Mouse (Mus musculus) lung, embryonic 14.5 days (tissue): ENCODE measurements around the gene Traf7. TPM values are rescaled to one million over a fixed set of nuclear protein-coding genes. Genes with fewer than 3 reads are reported as not detected.

Experiments used
- ATAC-seq: fragments of 200-750 bp; cut with Nextera tagmentation; 2 replicates; pipeline ENCODE4 v1.8.0; 2017; ENCODE audit warnings: mild to moderate bottlenecking, moderate TSS enrichment, moderate library complexity; ENCODE audit not compliant: insufficient read depth
- DNase-seq: peaks from one replicate; pipeline ENCODE4 v3.0.0-alpha.2; 2015
- H3K27ac ChIP-seq: fragments of 300-500 bp; sonication (generic); 2 replicates; pipeline ENCODE4 v1.5.1; 2014; ENCODE audit warnings: low read depth, mild to moderate bottlenecking, moderate library complexity
- H3K27me3 ChIP-seq: fragments of 300-500 bp; sonication (generic); 2 replicates; pipeline ENCODE4 v1.6.1; 2014; ENCODE audit warnings: low read length, control low read depth; ENCODE audit not compliant: insufficient read depth
- H3K36me3 ChIP-seq: fragments of 300-500 bp; sonication (generic); 2 replicates; pipeline ENCODE4 v1.6.1; 2014; ENCODE audit warnings: control low read depth; ENCODE audit not compliant: insufficient read depth
- H3K4me1 ChIP-seq: fragments of 300-500 bp; sonication (generic); 2 replicates; pipeline ENCODE4 v1.6.1; 2014; ENCODE audit warnings: antibody characterized with exemption, control low read depth; ENCODE audit not compliant: insufficient read depth
- H3K4me2 ChIP-seq: fragments of 300-500 bp; sonication (generic); 2 replicates; pipeline ENCODE4 v1.6.1; 2014; ENCODE audit warnings: mild to moderate bottlenecking
- H3K4me3 ChIP-seq: fragments of 300-500 bp; sonication (generic); 2 replicates; pipeline ENCODE4 v1.5.1; 2014; ENCODE audit warnings: low read depth, low read length
- H3K9ac ChIP-seq: fragments of 300-500 bp; sonication (generic); 2 replicates; pipeline ENCODE4 v1.6.1; 2014
- H3K9me3 ChIP-seq: fragments of 300-500 bp; sonication (generic); 2 replicates; pipeline ENCODE4 v1.6.1; 2016; ENCODE audit warnings: low read depth, low read length, control low read depth
- CTCF ChIP-seq: IDR thresholded peaks from 2 replicates; pipeline ENCODE4 v1.5.1; 2016; ENCODE audit warnings: antibody characterized with exemption, low read depth
- WGBS: fragments of 180-500 bp; shearing (Covaris S2); extraction: QIAGEN DNeasy Blood & Tissue Kit; methylation state at CpG from one replicate; pipeline ENCODE4 v1.1.7; 2014; 5-methylcytosine and 5-hydroxymethylcytosine counted together
- polyA plus RNA-seq: library from polyadenylated mRNA; unstranded; fragments of >200 nt; fragmentation: Nextera tagmentation; extraction: Ambion mirVana; gene quantifications from 2 replicates; pipeline ENCODE4 v1.2.1, GENCODE M21; 2014

Gene Traf7
- polyA plus RNA-seq, 1 experiment from 2014 or later: 106 TPM

GRCm38 (mm10) chr17:24545247-24545646 is 17.5 kb upstream of the Traf7 start:
- H3K4me1 ChIP-seq: no peaks in the 10 kb centered on the region
- H3K4me2 ChIP-seq: no peak overlapping the region
- H3K9ac ChIP-seq: no peak overlapping the region
- no peaks in the 10 kb centered on the region for H3K9me3 ChIP-seq
- H3K27ac ChIP-seq: no peak overlapping the region
- 81% methylated on average over 2 of the region's 2 CpGs for WGBS
- H3K27me3 ChIP-seq: no peaks in the 10 kb centered on the region
- ATAC-seq (no peak), DNase-seq (no peak)
- no peak for TF ChIP-seq CTCF
- H3K36me3 ChIP-seq: no peaks in the 10 kb centered on the region
- H3K4me3 ChIP-seq: no peak overlapping the region

DNA sequence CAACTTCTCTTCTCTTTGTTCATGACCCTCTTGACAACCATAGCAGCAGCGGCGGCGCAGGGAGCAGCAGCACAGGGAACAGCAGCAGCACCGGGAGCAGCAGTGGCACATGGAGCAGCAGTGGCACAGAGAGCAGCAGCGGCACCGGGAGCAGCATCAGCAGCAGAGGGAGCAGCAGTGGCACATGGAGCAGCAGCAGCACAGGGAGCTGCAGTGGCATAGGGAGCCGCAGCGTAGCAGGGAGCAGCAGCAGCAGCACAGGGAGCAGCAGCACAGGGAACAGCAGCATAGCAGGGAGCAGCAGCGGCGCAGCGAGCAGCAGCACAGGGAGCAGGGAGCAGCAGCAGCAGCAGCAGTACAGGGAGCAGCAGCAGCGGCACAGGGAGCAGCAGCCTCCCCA is 16.9 kb upstream of the Traf7 start:
- H3K27me3 ChIP-seq: no peaks in the 10 kb centered on the region
- H3K9me3 ChIP-seq: no peaks in the 10 kb centered on the region
- DNase-seq: no peak
- no peaks in the 10 kb centered on the region for H3K36me3 ChIP-seq
- 0 out of 2 replicates have a peak, but pooled peaks have one; percentile 15 for TF ChIP-seq CTCF
- no peak overlapping the region for H3K4me3 ChIP-seq
- no peak for ATAC-seq
- peak overlapping the region; percentile 13; the same call in 1 of the 2 replicates for H3K9ac ChIP-seq
- H3K27ac ChIP-seq: no peak overlapping the region
- H3K4me2 ChIP-seq: peak overlapping the region; percentile 42
- H3K4me1 ChIP-seq: no peaks in the 10 kb centered on the region
- 12% methylated on average over 12 of the region's 12 CpGs for WGBS

- Histone ChIP-seq H3K9ac (no peak overlapping the region), H3K36me3 (no peaks in the 10 kb centered on the region), H3K27ac (no peak overlapping the region), H3K4me1 (no peaks in the 10 kb centered on the region), H3K4me3 (no peak overlapping the region), H3K9me3 (no peaks in the 10 kb centered on the region), H3K4me2 (no peak overlapping the region), H3K27me3 (no peaks in the 10 kb centered on the region)
- WGBS: 8% methylated on average over 3 of the region's 3 CpGs
- ATAC-seq (no peak), DNase-seq (peak; percentile 86)
- TF ChIP-seq CTCF: peak; percentile 78
Measured at GRCm38 (mm10) chr17:24540375-24540774, 12.6 kb upstream of the Traf7 start.

DNA sequence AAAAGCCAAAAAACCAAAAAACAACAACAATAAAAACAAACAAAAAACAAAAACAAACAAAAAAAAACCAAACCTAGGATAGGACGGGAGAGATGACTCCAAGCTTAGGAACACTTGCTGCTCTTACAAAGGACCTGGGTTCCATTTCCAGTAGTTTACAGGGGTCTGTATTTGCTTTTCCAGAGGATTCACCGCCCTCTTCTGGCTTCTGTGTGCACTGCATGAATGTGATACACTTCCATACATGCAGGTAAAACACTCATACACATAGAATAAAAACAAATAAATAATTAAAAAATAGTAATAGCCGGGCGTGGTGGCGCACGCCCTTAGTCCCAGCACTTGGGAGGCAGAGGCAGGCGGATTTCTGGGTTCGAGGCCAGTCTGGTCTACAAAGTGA is 11.2 kb upstream of the Traf7 start:
- H3K4me1 ChIP-seq: no peaks in the 10 kb centered on the region
- no peak overlapping the region for H3K4me3 ChIP-seq
- WGBS: 67% methylated on average over 8 of the region's 8 CpGs
- no peaks in the 10 kb centered on the region for H3K9me3 ChIP-seq
- H3K9ac ChIP-seq: no peak overlapping the region
- H3K4me2 ChIP-seq: no peak overlapping the region
- no peaks in the 10 kb centered on the region for H3K36me3 ChIP-seq
- no peak overlapping the region for H3K27ac ChIP-seq
- DNase-seq (peak; percentile 78), ATAC-seq (no peak)
- peak; percentile 63 for TF ChIP-seq CTCF
- H3K27me3 ChIP-seq: no peaks in the 10 kb centered on the region

- H3K9ac ChIP-seq: no peak overlapping the region
- WGBS: 33% methylated on average over 3 of the region's 3 CpGs
- TF ChIP-seq CTCF: no peak
- H3K27me3 ChIP-seq: no peaks in the 10 kb centered on the region
- H3K4me2 ChIP-seq: no peak overlapping the region
- no peak for ATAC-seq
- peak overlapping the region; percentile 63; the same call in 1 of the 2 replicates for H3K27ac ChIP-seq
- no peaks in the 10 kb centered on the region for H3K9me3 ChIP-seq
- peak; percentile 56 for DNase-seq
- H3K36me3 ChIP-seq: no peaks in the 10 kb centered on the region
- H3K4me3 ChIP-seq: no peak overlapping the region
- H3K4me1 ChIP-seq: peaks cover 8% of the 10 kb centered on the region; the same call in 1 of the 2 replicates
Measured at GRCm38 (mm10) chr17:24537536-24537935, 9.8 kb upstream of the Traf7 start.

DNA sequence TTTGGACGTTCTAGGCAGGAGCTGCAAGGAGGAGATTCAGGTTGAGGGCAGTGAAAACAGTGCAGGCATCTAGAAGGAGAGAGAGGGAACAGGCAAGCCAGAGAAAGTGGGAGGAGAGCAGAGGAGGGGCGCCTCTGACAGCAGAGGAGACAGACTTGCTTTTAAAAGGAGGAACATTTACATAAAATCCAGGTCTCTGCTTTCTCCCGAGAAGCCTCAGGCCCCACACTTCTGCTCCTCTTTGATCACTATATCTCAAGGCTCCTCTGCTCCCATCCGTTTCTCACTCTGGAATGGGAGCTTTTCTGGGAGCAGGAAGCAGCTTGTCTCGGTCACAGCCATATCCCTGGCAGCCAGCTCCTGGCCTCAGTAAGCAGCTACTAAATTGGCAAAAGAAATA is 7.6 kb upstream of the Traf7 start:
- Histone ChIP-seq H3K4me1 (peaks cover 9% of the 10 kb centered on the region; the same call in 1 of the 2 replicates), H3K27me3 (no peaks in the 10 kb centered on the region), H3K4me2 (no peak overlapping the region), H3K9me3 (no peaks in the 10 kb centered on the region), H3K4me3 (no peak overlapping the region), H3K27ac (no peak overlapping the region), H3K9ac (no peak overlapping the region), H3K36me3 (peaks cover 9% of the 10 kb centered on the region)
- ATAC-seq (no peak), DNase-seq (no peak)
- TF ChIP-seq CTCF: no peak
- WGBS: 32% methylated on average over 5 of the region's 5 CpGs

GRCm38 (mm10) chr17:24534160-24534718 is 6.5 kb upstream of the Traf7 start, which contains the start of gene Rab26:
TSS of gene Rab26 (minus strand) at chr17:24534210.
- H3K4me1 ChIP-seq: peaks cover 16% of the 10 kb centered on the region
- DNase-seq: no peak
- 82% methylated on average over 8 of the region's 8 CpGs for WGBS
- H3K9ac ChIP-seq: peak within 1 kb of the TSS; percentile 41
- peak within 1 kb of the TSS; percentile 80 for H3K4me2 ChIP-seq
- no peaks in the 10 kb centered on the region for H3K9me3 ChIP-seq
- peak within 1 kb of the TSS; percentile 35 for H3K4me3 ChIP-seq
- no peak within 1 kb of the TSS for H3K27ac ChIP-seq
- no peak for ATAC-seq
- TF ChIP-seq CTCF: no peak
- peaks cover 19% of the 10 kb centered on the region for H3K36me3 ChIP-seq
- H3K27me3 ChIP-seq: no peaks in the 10 kb centered on the region
